Mouse (Mus musculus): Measurements from ENCODE around the gene Atf1. TPM values are rescaled to one million over a fixed set of nuclear protein-coding genes. Genes with fewer than 3 reads are reported as not detected.

The Atf1 gene
- total RNA-seq, 1 experiment from 2014 or later: 86.5 TPM

DNA sequence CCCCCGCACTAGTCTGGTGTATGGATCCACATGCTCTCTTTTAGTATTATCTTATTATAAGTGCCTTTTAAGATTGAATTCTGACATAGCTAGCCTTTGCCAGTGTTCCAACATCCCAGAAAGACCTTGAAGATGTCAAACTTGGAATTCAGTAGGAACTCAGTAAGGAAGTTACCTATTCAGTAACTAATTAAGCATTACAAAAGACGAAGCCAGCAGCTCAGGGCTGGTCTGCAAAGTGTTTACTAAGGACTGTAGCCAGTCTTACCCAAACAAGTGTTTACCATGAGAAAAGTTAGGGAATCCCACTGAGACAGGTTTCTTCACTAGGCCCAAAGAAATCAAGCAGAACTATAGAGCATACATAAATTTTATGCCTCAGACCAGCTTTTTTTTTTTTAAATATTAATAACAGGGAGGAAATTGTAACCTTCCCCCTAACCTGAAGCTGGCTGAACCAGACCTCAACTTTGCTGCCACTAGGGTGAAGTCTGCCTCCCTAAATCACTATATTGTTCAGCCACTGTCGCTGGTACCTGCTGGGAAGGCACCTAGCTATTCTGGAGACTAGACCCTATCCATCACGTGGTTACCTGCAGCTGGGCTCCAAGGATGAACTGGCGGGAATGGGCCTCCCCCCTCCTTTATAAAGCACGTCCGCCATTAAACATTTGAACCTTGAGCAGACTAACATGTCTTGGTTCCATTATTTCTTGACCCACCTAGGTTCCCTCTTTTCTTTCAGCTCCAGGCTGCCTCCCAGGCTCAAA, 47.4 kb downstream of the Atf1 start:
- ATAC-seq (replicated peaks in 1 of 2; ENCODE audit: insufficient read depth in 1 of 2, low FRiP score in 2 of 2, low TSS enrichment in 1 of 2, low read depth in 1 of 2, poor library complexity in 2 of 2, severe bottlenecking in 2 of 2): no peak

GRCm38 (mm10) chr15:100276403-100276802, 48.8 kb downstream of the Atf1 start:
- no peak for ATAC-seq (replicated peaks in 1 of 2; ENCODE audit: insufficient read depth in 1 of 2, low FRiP score in 2 of 2, low TSS enrichment in 1 of 2, low read depth in 1 of 2, poor library complexity in 2 of 2, severe bottlenecking in 2 of 2)

GRCm38 (mm10) chr15:100277586-100277985, 50.0 kb downstream of the Atf1 start:
- ATAC-seq (replicated peaks in 1 of 2; ENCODE audit: insufficient read depth in 1 of 2, low FRiP score in 2 of 2, low TSS enrichment in 1 of 2, low read depth in 1 of 2, poor library complexity in 2 of 2, severe bottlenecking in 2 of 2): no peak

- ATAC-seq (replicated peaks in 1 of 2; ENCODE audit: insufficient read depth in 1 of 2, low FRiP score in 2 of 2, low TSS enrichment in 1 of 2, low read depth in 1 of 2, poor library complexity in 2 of 2, severe bottlenecking in 2 of 2): no peak
Observed at GRCm38 (mm10) chr15:100280626-100281025, 53.0 kb downstream of the Atf1 start, which contains the start of gene Tmprss12. Tmprss12 (plus strand) TSS chr15:100280837.

DNA sequence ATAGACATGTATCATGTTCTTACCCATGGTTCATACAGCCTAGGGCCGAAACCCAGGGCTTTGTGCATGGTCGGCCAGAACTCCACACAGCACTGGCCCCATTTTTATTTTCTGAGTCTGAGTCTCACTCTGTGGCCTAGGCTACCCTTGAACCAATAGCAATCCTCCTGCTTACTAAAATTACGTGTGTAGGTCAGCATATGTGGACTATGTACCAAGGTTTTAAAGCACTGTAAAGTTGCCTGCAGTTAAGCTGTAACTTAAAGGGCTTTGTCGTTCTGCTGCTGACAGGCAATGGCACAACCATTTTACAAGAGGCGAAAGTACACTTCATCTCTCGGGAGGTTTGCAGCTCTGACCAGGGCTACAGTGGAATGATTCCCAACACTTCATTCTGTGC, 61.4 kb downstream of the Atf1 start:
- ATAC-seq (replicated peaks in 1 of 2; ENCODE audit: insufficient read depth in 1 of 2, low FRiP score in 2 of 2, low TSS enrichment in 1 of 2, low read depth in 1 of 2, poor library complexity in 2 of 2, severe bottlenecking in 2 of 2): no peak

GRCm38 (mm10) chr15:100290858-100291257, 63.2 kb downstream of the Atf1 start:
- ATAC-seq (replicated peaks in 1 of 2; ENCODE audit: insufficient read depth in 1 of 2, low FRiP score in 2 of 2, low TSS enrichment in 1 of 2, low read depth in 1 of 2, poor library complexity in 2 of 2, severe bottlenecking in 2 of 2): no peak

GRCm38 (mm10) chr15:100292326-100292725, 64.7 kb downstream of the Atf1 start:
- no peak for ATAC-seq (replicated peaks in 1 of 2; ENCODE audit: insufficient read depth in 1 of 2, low FRiP score in 2 of 2, low TSS enrichment in 1 of 2, low read depth in 1 of 2, poor library complexity in 2 of 2, severe bottlenecking in 2 of 2)

DNA sequence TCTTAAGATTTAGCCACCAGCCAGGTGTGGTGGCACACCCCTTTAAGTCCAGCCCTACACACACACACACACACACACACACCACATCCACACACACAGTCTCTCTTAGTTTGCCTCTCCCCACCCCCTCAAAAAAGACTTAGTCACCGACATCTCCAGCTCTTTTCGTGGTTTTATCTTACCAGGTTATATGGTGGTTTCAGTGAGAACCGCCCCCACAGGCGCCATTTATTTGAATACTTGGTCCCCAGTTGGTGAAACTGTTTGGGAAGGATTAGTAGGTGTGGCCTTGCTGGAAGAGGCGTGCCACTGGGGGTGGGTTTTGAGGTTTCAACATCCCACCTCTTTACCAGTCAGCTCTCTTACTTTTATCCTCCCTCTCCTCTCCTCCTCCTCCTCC, 70.2 kb downstream of the Atf1 start:
- ATAC-seq (replicated peaks in 1 of 2; ENCODE audit: insufficient read depth in 1 of 2, low FRiP score in 2 of 2, low TSS enrichment in 1 of 2, low read depth in 1 of 2, poor library complexity in 2 of 2, severe bottlenecking in 2 of 2): no peak

DNA sequence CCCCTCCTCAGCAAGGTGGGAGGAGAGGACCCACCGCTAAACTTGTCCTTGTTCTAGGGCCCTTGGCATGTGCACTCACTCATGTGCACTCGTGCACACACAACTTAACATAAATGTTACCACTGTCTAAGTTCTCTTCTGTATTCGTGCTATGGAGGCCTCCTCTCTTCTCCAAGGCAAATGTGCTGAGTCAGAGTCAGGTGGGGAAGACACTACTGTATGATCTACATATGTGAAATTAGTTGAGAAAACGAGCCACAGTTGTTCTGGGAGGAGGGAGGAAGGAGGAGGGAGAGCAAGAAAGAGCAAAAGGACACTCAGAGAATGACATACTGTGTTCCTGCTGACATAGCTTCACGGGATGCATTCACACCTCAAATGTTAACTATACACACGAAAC, 72.9 kb downstream of the Atf1 start:
- ATAC-seq (replicated peaks in 1 of 2; ENCODE audit: insufficient read depth in 1 of 2, low FRiP score in 2 of 2, low TSS enrichment in 1 of 2, low read depth in 1 of 2, poor library complexity in 2 of 2, severe bottlenecking in 2 of 2): no peak

DNA sequence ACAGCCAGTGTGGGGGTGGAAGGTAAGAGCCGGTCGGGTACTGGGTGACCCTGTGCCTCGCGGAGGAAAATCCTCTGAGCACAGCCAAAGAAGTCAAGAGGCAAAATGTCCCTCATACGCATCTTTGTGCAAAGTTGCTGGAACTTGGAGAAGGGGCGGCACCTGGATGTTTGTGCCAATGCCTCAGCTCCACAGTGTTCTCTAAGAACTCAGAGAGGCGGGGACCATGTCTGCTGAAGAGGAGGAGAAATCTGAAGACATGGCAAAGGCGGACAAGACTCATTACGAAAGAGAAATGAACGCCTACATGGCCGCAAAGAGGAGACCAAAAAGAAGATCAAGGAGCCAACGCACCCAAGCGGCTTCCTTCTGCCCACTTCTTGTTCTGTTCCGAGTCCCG, 73.9 kb downstream of the Atf1 start:
- ATAC-seq (replicated peaks in 1 of 2; ENCODE audit: insufficient read depth in 1 of 2, low FRiP score in 2 of 2, low TSS enrichment in 1 of 2, low read depth in 1 of 2, poor library complexity in 2 of 2, severe bottlenecking in 2 of 2): no peak

DNA sequence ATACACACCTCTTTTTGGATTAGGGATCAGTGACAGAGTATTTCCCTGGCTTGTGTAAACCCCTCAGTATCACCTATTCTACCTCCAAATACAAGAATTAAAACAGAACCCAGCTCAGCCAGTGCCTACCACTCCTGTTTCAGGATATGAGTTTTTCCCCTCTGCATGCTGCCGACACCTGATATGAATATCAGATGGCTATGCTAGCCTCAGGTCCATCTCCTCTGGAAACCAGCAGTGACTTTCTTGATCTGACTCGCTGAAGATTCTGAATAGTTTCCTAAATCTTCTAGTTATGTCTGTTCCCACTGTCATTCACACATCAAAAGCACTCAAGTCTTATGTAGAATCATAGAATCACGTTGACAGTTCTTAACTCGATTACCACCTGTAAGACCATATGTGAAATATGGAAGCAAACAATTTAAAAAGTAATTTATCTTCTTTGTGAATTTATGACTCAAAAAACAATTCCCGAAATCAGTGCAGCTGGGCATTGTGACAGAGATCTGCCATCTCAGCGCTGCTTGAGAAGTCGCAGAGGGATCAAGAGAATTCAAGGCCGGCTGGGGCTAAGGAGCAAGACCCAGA, 75.9 kb downstream of the Atf1 start:
- ATAC-seq (replicated peaks in 1 of 2; ENCODE audit: insufficient read depth in 1 of 2, low FRiP score in 2 of 2, low TSS enrichment in 1 of 2, low read depth in 1 of 2, poor library complexity in 2 of 2, severe bottlenecking in 2 of 2): no peak

DNA sequence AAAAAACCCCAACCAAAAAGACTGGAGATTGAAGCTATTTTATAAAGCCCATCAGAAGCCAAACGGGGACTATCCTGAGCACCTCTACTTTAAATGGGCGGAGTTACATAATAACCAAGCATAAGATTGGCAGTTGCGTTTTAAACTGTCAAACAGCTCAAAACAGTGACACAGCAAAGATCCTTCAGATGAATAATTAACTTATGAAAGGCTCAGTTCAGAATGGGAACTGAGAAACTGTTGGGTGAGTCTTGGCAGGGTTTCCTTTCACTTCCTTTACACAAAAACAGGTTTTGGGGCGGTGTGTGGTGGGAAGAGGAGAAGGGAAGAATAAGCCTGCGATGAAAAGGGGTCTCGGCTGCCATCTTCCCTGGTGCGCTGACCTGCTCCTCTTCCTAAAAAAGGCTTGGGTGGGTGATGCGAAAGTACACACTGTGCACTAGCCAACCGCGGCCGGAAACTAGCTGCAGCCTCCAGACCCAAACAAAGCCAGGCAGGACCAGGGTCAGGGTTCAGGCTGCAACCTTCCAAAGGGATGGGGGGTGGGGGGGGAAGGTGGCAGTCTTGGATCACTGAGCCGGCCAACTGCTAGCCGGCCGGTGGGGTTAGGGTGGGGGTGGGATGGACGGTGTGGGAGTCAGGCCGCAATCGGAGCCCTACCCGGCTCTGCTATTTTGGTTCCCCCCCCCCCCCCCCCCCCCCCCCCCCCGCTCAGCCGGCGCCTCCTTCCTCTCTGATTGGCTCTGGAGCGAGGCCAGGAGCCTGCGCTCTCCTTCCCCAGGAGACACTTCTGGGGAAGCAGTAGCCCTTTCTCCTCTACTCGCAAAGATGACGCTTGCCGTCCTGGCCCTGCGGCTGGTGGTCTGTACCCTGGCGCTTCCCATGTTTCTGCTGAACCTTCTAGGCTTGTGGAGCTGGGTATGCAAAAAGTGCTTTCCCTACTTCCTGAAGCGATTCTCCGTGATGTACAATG, 76.7 kb downstream of the Atf1 start, which contains the start of gene Mettl7a1:
Gene Mettl7a1, plus strand, starts transcription at position 122 of the 973 bp plus-strand sequence.
- ATAC-seq (replicated peaks in 1 of 2; ENCODE audit: insufficient read depth in 1 of 2, low FRiP score in 2 of 2, low TSS enrichment in 1 of 2, low read depth in 1 of 2, poor library complexity in 2 of 2, severe bottlenecking in 2 of 2): peak; percentile 70 to 79

GRCm38 (mm10) chr15:100306201-100306600, 78.6 kb downstream of the Atf1 start:
- ATAC-seq (replicated peaks in 1 of 2; ENCODE audit: insufficient read depth in 1 of 2, low FRiP score in 2 of 2, low TSS enrichment in 1 of 2, low read depth in 1 of 2, poor library complexity in 2 of 2, severe bottlenecking in 2 of 2): no peak

GRCm38 (mm10) chr15:100307438-100308096, 79.9 kb downstream of the Atf1 start:
- ATAC-seq (replicated peaks in 1 of 2; ENCODE audit: insufficient read depth in 1 of 2, low FRiP score in 2 of 2, low TSS enrichment in 1 of 2, low read depth in 1 of 2, poor library complexity in 2 of 2, severe bottlenecking in 2 of 2): peak; percentile 23 to 36; a peak in 2 of 4 replicates

Data from hematopoietic stem cell, adult 5-6 weeks (primary cell).